Mouse (Mus musculus) myocyte (in vitro differentiated cells): ENCODE data around the gene Serhl.
A peak's percentile ranks its signal among the peaks of the same experiment; 100 is the strongest.

Experiments
- CEBPB ChIP-seq: IDR thresholded peaks from 2 replicates; pipeline ENCODE4 v1.6.1; 2011; ENCODE audit warnings: mild to moderate bottlenecking, moderate library complexity; ENCODE audit not compliant: poor library complexity, insufficient read depth, severe bottlenecking
- E2F4 ChIP-seq: IDR thresholded peaks from one replicate; pipeline ENCODE4 v1.6.1; 2011; ENCODE audit warnings: mild to moderate bottlenecking, control low read depth, moderate library complexity; ENCODE audit not compliant: insufficient read depth
- MAX ChIP-seq: IDR thresholded peaks from one replicate; pipeline ENCODE4 v1.6.1; 2011; ENCODE audit warnings: low read depth, mild to moderate bottlenecking, control low read depth
- MYOD1 ChIP-seq, 3 experiments: IDR thresholded peaks; one replicate each; pipeline ENCODE4 v1.6.1; 2011; ENCODE audit warnings: control low read depth in 2 of 3, low read depth in 2 of 3, mild to moderate bottlenecking in 2 of 3, moderate library complexity in 1 of 3; ENCODE audit not compliant: insufficient read length in 2 of 3, control insufficient read depth in 1 of 3
- MYOG ChIP-seq, 3 experiments: IDR thresholded peaks; one replicate each; pipeline ENCODE4 v1.6.1; 2011; ENCODE audit warnings: control low read depth in 2 of 3, low read depth in 2 of 3, mild to moderate bottlenecking in 2 of 3; ENCODE audit not compliant: insufficient read length in 2 of 3, control insufficient read depth in 1 of 3, insufficient read depth in 1 of 3
- POLR2A ChIP-seq: IDR thresholded peaks from one replicate; pipeline ENCODE4 v1.6.1; 2011; ENCODE audit warnings: low read depth, mild to moderate bottlenecking, control low read depth, moderate library complexity; ENCODE audit not compliant: insufficient read length
- POLR2AphosphoS2 ChIP-seq: IDR thresholded peaks from one replicate; pipeline ENCODE4 v1.6.1; 2011; ENCODE audit warnings: low read depth, control low read depth; ENCODE audit not compliant: insufficient read length
- REST ChIP-seq: IDR thresholded peaks from one replicate; pipeline ENCODE4 v1.6.1; 2011; ENCODE audit warnings: mild to moderate bottlenecking, control low read depth, moderate library complexity; ENCODE audit not compliant: insufficient read depth, insufficient read length
- SRF ChIP-seq: IDR thresholded peaks from one replicate; pipeline ENCODE4 v1.6.1; 2011; ENCODE audit warnings: low read depth; ENCODE audit not compliant: control insufficient read depth, insufficient read length
- TCF12 ChIP-seq: IDR thresholded peaks from one replicate; pipeline ENCODE4 v1.6.1; 2011; ENCODE audit warnings: mild to moderate bottlenecking, control low read depth; ENCODE audit not compliant: poor library complexity, insufficient read depth, severe bottlenecking
- TCF3 ChIP-seq: IDR thresholded peaks from one replicate; pipeline ENCODE4 v1.6.1; 2011; ENCODE audit warnings: low read depth, control low read depth; ENCODE audit not compliant: insufficient read length
- USF1 ChIP-seq: IDR thresholded peaks from one replicate; pipeline ENCODE4 v1.6.1; 2011; ENCODE audit warnings: low read depth, mild to moderate bottlenecking, control low read depth, moderate library complexity

- no peak for TF ChIP-seq USF1
- no peak for TF ChIP-seq POLR2A
- no peak for TF ChIP-seq POLR2AphosphoS2
- TF ChIP-seq MYOD1 (IDR thresholded peaks at IDR 0.05; ENCODE audit: control insufficient read depth in 1 of 3, insufficient read length in 2 of 3, low read depth in 2 of 3): peak in 1 of 3 experiments; percentile 32
- TF ChIP-seq TCF12: no peak
- TF ChIP-seq MAX: no peak
- peak in 2 of 3 experiments; percentile 13 to 19 for TF ChIP-seq MYOG (IDR thresholded peaks at IDR 0.05; ENCODE audit: control insufficient read depth in 1 of 3, insufficient read depth in 1 of 3, insufficient read length in 2 of 3, low read depth in 2 of 3)
- TF ChIP-seq CEBPB: no peak
- no peak for TF ChIP-seq REST
- TF ChIP-seq TCF3: no peak
- no peak for TF ChIP-seq E2F4
- no peak for TF ChIP-seq SRF
Observed at GRCm38 (mm10) chr15:83121709-83122565, 32.6 kb downstream of the Serhl start.
